Mouse (Mus musculus) heart, embryonic 15.5 days (tissue): ENCODE results near the gene Hc. TPM values are rescaled to one million over a fixed set of nuclear protein-coding genes. Genes with fewer than 3 reads are reported as not detected.

Source experiments
- ATAC-seq: fragments of 200-750 bp; cut with Nextera tagmentation; replicated peaks from 2 replicates; pipeline ENCODE4 v1.8.0; 2017; ENCODE audit warnings: low read depth, moderate TSS enrichment; ENCODE audit not compliant: insufficient number of reproducible peaks, insufficient read depth, low FRiP score
- H3K27ac ChIP-seq: fragments of 300-500 bp; sonication (generic); 2 replicates; pipeline ENCODE4 v1.5.1; 2015; ENCODE audit warnings: mild to moderate bottlenecking, inconsistent platforms
- H3K27me3 ChIP-seq: fragments of 300-500 bp; sonication (generic); 2 replicates; pipeline ENCODE4 v1.6.1; 2015; ENCODE audit warnings: inconsistent platforms
- H3K36me3 ChIP-seq: fragments of 300-500 bp; sonication (generic); 2 replicates; pipeline ENCODE4 v1.6.1; 2015; ENCODE audit warnings: mild to moderate bottlenecking, inconsistent platforms
- H3K4me1 ChIP-seq: fragments of 300-500 bp; sonication (generic); replicated peaks from 2 replicates; pipeline ENCODE4 v1.6.1; 2015; ENCODE audit warnings: inconsistent platforms
- H3K4me2 ChIP-seq: fragments of 300-500 bp; sonication (generic); 2 replicates; pipeline ENCODE4 v1.6.1; 2015; ENCODE audit warnings: inconsistent platforms, mild to moderate bottlenecking, moderate library complexity
- H3K4me3 ChIP-seq: fragments of 300-500 bp; sonication (generic); 2 replicates; pipeline ENCODE4 v1.5.1; 2015; ENCODE audit warnings: mild to moderate bottlenecking, inconsistent platforms
- H3K9ac ChIP-seq: fragments of 300-500 bp; sonication (generic); 2 replicates; pipeline ENCODE4 v1.6.1; 2015; ENCODE audit warnings: mild to moderate bottlenecking, inconsistent platforms
- H3K9me3 ChIP-seq: fragments of 300-500 bp; sonication (generic); replicated peaks from 2 replicates; pipeline ENCODE4 v1.6.1; 2016; ENCODE audit warnings: inconsistent platforms
- WGBS: fragments of 180-500 bp; shearing (Covaris S2); methylation state at CpG from one replicate; pipeline ENCODE4 v1.1.7; 2015; ENCODE audit warnings: mixed read lengths; 5-methylcytosine and 5-hydroxymethylcytosine counted together
- polyA plus RNA-seq: library from polyadenylated mRNA; unstranded; fragments of >200 nt; fragmentation: Nextera tagmentation; extraction: Ambion mirVana; gene quantifications from 2 replicates; pipeline ENCODE4 v1.2.1, GENCODE M21; 2015

The Hc gene
- polyA plus RNA-seq, 1 experiment from 2014 or later, result 0.06 TPM

DNA sequence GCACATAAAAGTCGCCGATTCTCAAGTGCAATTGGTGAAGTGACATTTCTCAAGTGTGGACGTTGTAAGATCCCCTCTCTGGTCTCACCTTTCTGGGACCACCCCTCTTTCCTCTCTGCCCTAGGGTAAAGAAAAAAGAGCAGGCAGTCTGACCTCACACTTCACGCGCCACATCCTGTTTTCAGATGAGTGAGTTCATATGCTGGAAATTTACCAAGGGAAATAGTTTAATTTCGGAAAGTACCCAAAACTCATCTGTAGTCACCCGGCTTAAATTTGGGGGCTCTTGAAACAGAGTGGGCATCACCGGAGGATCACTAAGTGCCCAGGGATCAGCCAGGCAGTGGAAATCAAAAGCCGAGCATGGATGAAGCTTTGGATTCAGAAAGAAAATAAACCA lies 98.3 kb downstream of the Hc start:
- peaks cover 28% of the 10 kb centered on the region for H3K4me1 ChIP-seq
- no peaks in the 10 kb centered on the region for H3K36me3 ChIP-seq
- no peak overlapping the region for H3K4me2 ChIP-seq
- H3K4me3 ChIP-seq, result no peak overlapping the region
- 65% methylated on average over 9 of the region's 9 CpGs for WGBS
- peaks cover 4% of the 10 kb centered on the region; the same call in 1 of the 2 replicates for H3K27me3 ChIP-seq
- no peak overlapping the region; the same call in 1 of the 2 replicates for H3K27ac ChIP-seq
- no peak for ATAC-seq
- no peaks in the 10 kb centered on the region for H3K9me3 ChIP-seq
- H3K9ac ChIP-seq, result no peak overlapping the region

DNA sequence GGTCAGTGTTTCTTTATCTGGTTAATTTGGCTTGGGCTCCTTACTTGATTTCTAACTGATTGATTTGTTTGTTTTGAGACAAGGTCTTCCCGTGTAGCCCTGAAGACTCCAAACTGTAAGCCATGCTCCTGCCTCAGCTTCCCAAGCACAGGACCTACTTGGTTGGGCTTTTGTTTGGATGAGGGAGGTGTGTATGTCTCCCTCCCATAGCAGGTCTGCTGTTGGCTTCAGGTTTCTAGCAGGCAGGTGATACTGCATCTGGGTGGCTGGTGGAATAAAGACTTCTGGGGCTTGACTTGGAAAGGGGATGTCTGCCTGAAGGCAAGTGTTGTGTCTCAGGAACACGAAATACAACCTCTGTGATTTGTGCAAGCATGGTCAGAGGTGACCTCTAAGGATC lies 99.0 kb downstream of the Hc start:
- Histone ChIP-seq H3K9me3 (no peaks in the 10 kb centered on the region), H3K4me2 (no peak overlapping the region), H3K27ac (no peak overlapping the region), H3K36me3 (no peaks in the 10 kb centered on the region), H3K4me3 (no peak overlapping the region), H3K27me3 (peaks cover 4% of the 10 kb centered on the region; the same call in 1 of the 2 replicates), H3K9ac (no peak overlapping the region), H3K4me1 (peaks cover 28% of the 10 kb centered on the region)
- ATAC-seq, result no peak
- 67% methylated on average over 2 of the region's 2 CpGs for WGBS

DNA sequence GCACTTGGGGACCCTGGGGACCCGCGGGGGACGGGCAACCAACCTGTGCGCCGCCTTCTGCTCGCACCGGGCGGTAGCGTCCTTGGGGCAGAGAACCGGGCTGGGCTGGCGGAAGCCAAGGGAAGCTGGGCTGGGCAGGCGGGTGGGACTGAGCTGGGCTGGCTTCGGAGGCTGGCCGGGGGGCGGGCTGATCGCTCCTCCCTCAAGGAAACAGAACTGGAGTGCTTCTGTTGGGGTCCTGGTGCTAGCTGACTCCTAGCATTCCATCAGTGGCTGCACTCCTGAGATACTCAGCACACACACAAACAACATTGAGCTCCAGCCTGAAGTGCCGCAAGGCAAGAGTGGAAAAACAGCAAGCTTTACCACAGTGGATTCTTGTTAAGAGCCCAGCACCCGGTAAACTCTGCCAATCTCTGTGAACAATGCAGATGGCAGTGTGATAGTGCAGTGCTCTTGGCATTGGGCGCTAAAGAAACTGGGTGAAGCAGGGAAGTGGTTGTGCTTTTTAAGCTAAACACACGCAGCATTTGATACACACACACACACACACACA lies 99.7 kb downstream of the Hc start, which contains the start of gene Traf1:
Traf1 (minus strand) TSS at position 292 of the 556 bp plus-strand sequence.
- H3K27ac ChIP-seq, result no peak within 1 kb of the TSS
- 7% methylated on average over 20 of the region's 20 CpGs for WGBS
- ATAC-seq, result peak; percentile 56; the same call in 1 of the 2 replicates

DNA sequence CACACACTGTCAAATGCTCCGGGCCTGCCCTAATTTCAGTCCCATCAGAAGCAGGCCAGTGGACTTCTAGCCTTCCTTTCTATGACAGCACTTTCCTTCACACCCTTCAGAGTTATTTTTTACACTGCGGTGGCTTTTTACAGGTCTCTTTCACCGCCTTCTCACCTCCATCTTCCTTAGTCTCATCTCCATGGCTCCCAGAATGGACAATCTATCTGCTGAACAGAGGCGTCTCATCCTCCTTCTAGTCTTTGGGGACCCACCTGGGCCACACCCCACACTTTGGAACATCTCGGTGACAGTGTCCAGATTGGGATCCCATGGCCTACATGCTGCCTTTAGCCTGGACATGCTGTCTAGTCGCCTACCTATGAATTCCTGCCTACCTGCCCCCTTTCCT lies 100.3 kb downstream of the Hc start:
- Histone ChIP-seq H3K4me1 (peaks cover 28% of the 10 kb centered on the region), H3K4me3 (peak overlapping the region; percentile 37), H3K9me3 (no peaks in the 10 kb centered on the region), H3K36me3 (no peaks in the 10 kb centered on the region), H3K9ac (peak overlapping the region; percentile 17), H3K27ac (no peak overlapping the region), H3K4me2 (peak overlapping the region; percentile 60), H3K27me3 (peaks cover 4% of the 10 kb centered on the region; the same call in 1 of the 2 replicates)
- WGBS, result 49% methylated on average over 6 of the region's 6 CpGs
- ATAC-seq, result no peak

More for the DNA sequence above, 99.7 kb downstream of the Hc start, which contains the start of gene Traf1:
- peak within 1 kb of the TSS; percentile 60 for H3K4me2 ChIP-seq
- peaks cover 4% of the 10 kb centered on the region; the same call in 1 of the 2 replicates for H3K27me3 ChIP-seq
- no peaks in the 10 kb centered on the region for H3K36me3 ChIP-seq
- H3K9me3 ChIP-seq, result no peaks in the 10 kb centered on the region
- peaks cover 28% of the 10 kb centered on the region for H3K4me1 ChIP-seq
- peak within 1 kb of the TSS; percentile 37 for H3K4me3 ChIP-seq
- peak within 1 kb of the TSS; percentile 17 for H3K9ac ChIP-seq

DNA sequence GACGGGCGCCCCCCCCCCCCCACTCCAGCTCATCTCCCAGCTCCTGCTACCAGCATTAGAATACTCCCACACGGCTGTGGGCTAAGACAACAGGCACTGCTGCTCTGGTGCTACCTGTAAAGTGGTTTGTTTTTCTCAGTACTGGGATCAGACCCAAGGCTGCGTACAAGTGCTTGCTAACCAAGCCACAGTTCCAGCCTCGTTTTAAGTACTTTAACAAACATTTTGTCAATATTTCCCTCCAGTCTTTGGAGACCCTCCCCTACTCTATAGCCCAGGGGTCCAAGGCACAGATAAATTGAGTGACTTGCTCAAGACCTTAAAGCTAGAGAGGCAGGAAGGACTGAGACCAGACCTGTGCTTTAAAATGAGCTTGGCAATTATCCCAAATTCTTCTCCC lies 100.8 kb downstream of the Hc start:
- Histone ChIP-seq H3K4me3 (no peak overlapping the region), H3K9me3 (no peaks in the 10 kb centered on the region), H3K27me3 (peaks cover 4% of the 10 kb centered on the region; the same call in 1 of the 2 replicates), H3K4me2 (no peak overlapping the region), H3K9ac (no peak overlapping the region), H3K4me1 (peaks cover 28% of the 10 kb centered on the region), H3K27ac (no peak overlapping the region), H3K36me3 (no peaks in the 10 kb centered on the region)
- 67% methylated on average over 4 of the region's 5 CpGs for WGBS
- ATAC-seq, result no peak

DNA sequence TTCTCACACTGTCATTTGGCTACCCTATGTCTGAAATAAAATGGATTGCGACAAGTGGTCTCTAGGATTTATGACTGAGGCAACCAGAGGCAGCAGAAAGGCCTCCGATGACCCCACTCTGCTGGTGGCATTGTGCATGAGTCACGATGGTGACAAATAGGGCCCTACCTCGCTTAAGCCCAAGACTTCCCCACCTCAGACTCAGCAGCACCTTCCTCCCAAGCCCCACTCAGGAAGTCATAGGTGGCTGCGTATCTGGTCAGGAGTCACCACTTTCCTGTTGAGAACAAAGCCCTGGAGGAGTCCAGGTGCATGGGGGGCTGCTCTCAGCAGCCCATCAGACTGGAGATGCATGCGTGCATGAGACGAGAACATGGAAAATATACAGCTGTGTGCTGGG lies 102.7 kb downstream of the Hc start:
- H3K27me3 ChIP-seq, result peaks cover 4% of the 10 kb centered on the region; the same call in 1 of the 2 replicates
- no peak overlapping the region for H3K4me2 ChIP-seq
- H3K36me3 ChIP-seq, result no peaks in the 10 kb centered on the region
- WGBS, result 80% methylated on average over 7 of the region's 7 CpGs
- no peak overlapping the region for H3K9ac ChIP-seq
- H3K27ac ChIP-seq, result no peak overlapping the region
- H3K9me3 ChIP-seq, result no peaks in the 10 kb centered on the region
- H3K4me1 ChIP-seq, result peaks cover 20% of the 10 kb centered on the region
- no peak for ATAC-seq
- H3K4me3 ChIP-seq, result no peak overlapping the region

DNA sequence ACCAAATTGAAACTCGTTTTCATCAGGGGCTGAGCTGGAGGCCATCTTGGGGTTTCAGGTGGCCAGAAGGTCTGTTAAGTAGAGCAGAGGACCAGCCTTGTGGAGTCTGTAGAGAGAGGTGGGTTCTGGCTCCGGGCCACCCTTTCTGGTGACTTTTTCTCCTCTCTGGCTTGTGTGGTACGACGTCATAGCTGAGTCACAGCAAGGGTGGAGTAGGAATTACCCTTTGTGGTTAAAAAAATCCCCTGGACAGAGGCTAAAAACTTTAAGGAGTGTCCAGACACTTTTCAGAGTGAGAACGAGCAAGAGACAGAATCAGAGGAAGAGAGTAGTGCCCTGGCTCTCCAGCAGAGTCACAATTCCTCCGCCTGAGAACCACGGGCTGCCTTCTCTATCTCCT lies 103.2 kb downstream of the Hc start:
- 65% methylated on average over 7 of the region's 7 CpGs for WGBS
- no peak overlapping the region for H3K9ac ChIP-seq

DNA sequence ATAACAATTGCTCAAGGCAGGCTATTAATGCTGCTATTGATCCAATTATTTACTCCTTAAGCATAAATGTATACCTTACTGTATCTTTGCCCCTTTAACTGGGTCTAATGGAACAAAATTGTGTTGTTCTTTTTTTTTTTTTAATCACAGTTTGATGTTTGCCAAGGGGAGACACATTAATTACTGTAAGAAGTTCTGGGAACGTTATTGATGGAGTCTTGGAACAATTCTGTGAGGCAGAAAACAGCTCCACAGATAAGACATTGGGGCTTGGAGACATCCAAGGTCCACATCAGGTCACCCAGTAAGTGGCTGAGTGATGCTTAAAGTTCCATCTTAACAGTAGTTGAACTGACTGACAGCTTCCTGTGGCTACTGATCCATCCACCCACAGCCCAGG lies 103.8 kb downstream of the Hc start:
- WGBS, result 62% methylated on average over 1 of the region's 1 CpGs
- Histone ChIP-seq H3K27ac (no peak overlapping the region), H3K27me3 (peaks cover 4% of the 10 kb centered on the region; the same call in 1 of the 2 replicates), H3K4me3 (no peak overlapping the region), H3K4me1 (peaks cover 12% of the 10 kb centered on the region), H3K9ac (no peak overlapping the region), H3K4me2 (no peak overlapping the region), H3K9me3 (no peaks in the 10 kb centered on the region), H3K36me3 (no peaks in the 10 kb centered on the region)
- no peak for ATAC-seq

More for the DNA sequence above, 103.2 kb downstream of the Hc start:
- Histone ChIP-seq H3K27me3 (peaks cover 4% of the 10 kb centered on the region; the same call in 1 of the 2 replicates), H3K4me2 (no peak overlapping the region), H3K9me3 (no peaks in the 10 kb centered on the region), H3K36me3 (no peaks in the 10 kb centered on the region), H3K27ac (no peak overlapping the region), H3K4me1 (peaks cover 16% of the 10 kb centered on the region), H3K4me3 (no peak overlapping the region)
- no peak for ATAC-seq

DNA sequence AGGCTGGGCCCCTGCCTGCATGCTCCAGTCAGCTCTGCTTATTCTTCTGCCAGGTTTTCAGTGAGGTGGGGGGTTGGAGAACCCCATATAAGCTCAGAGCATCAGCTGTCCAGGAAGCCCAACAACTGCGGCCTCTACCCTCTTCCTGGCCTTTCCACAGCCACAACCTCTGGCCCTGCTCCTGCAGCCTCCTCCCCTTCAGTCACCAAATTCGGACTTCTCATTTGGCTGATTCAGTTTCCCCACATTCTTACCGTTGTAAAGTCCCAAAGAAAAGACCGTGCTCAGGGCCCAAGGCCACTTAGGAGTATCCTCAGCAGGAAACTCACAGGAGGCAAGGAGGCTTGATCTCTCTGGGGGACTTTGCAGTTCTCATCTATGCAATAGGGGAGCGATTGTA lies 104.3 kb downstream of the Hc start:
- 55% methylated on average over 5 of the region's 5 CpGs for WGBS
- no peak for ATAC-seq
- H3K9me3 ChIP-seq, result no peaks in the 10 kb centered on the region
- H3K4me2 ChIP-seq, result no peak overlapping the region
- H3K9ac ChIP-seq, result no peak overlapping the region
- H3K4me3 ChIP-seq, result no peak overlapping the region
- H3K27me3 ChIP-seq, result peaks cover 4% of the 10 kb centered on the region; the same call in 1 of the 2 replicates
- no peak overlapping the region for H3K27ac ChIP-seq
- peaks cover 12% of the 10 kb centered on the region for H3K4me1 ChIP-seq
- no peaks in the 10 kb centered on the region for H3K36me3 ChIP-seq

DNA sequence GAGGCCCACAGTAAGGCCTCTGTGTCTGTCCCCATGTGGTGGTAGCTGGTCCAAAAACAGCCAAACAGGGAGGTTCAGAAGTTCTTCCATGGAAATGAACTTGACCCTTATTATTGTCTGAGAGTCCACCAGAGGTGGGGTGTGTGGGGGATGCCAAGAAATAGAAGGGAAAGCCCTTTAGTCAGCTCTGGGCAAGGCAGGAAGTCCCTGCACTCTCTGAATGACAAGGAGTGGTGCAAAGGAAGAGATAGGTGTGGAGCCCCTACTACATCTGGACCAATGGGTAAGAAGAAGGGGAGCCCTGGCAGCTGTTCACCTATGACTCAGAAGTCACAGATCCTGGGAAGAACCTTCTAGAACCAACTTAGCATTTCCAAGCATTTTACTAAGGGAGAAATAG lies 106.9 kb downstream of the Hc start:
- Histone ChIP-seq H3K36me3 (no peaks in the 10 kb centered on the region), H3K4me3 (no peak overlapping the region), H3K27me3 (peaks cover 4% of the 10 kb centered on the region; the same call in 1 of the 2 replicates), H3K9ac (no peak overlapping the region), H3K4me2 (no peak overlapping the region), H3K9me3 (no peaks in the 10 kb centered on the region), H3K27ac (no peak overlapping the region), H3K4me1 (no peaks in the 10 kb centered on the region)
- no peak for ATAC-seq

DNA sequence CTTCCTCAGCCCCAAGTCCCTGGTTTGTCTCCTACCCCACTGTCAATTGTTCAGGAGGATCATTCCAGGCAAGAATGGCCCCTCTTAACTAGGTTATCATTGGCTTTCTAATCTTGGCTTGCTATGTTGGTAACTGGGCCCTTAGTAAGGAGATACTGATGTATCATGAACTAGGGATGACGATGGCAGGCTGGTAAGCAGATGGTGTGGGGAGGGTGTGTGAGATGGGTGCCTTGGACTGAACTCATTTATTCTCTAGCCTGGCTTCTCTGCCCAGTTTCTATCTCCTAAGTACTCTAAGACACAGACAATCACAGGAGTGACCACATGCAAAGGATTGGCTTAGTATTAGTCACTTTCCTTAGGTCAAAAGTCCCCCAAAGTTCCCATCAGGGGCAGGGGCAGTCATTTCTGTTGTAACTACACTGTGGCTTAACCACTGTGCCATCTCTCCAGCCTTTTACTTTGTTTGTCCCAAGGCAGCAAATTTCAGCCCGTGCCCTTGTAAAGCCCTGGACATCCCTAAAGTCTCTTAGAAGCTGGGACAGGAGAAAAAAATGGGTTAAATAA lies 107.6 kb downstream of the Hc start:
- peaks cover 1% of the 10 kb centered on the region; the same call in 1 of the 2 replicates for H3K27me3 ChIP-seq
- no peak overlapping the region for H3K27ac ChIP-seq
- no peaks in the 10 kb centered on the region for H3K9me3 ChIP-seq
- H3K36me3 ChIP-seq, result no peaks in the 10 kb centered on the region
- ATAC-seq, result no peak
- H3K4me1 ChIP-seq, result no peaks in the 10 kb centered on the region
- no peak overlapping the region for H3K4me2 ChIP-seq
- H3K4me3 ChIP-seq, result no peak overlapping the region
- H3K9ac ChIP-seq, result no peak overlapping the region
- WGBS, result 59% methylated on average over 2 of the region's 2 CpGs

DNA sequence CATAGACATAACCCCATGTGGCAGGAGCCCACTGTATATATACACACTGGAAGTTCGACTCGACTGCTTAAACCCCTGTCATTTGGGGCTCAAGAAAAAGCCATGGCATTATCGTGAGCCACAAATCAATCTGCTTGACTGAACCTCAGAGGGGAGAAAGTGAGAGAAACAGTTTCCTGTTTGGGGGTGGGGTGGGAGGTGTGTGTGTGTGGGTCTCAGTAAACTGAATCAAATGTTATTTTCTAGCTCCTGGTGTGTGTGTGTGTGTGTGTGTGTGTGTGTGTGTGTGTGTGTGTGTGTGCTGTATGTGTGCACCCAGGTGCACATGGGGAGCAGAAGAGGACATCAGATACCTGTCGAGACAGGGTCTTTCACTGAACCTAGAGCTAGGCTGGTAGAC lies 108.2 kb downstream of the Hc start:
- H3K36me3 ChIP-seq, result no peaks in the 10 kb centered on the region
- no peaks in the 10 kb centered on the region for H3K4me1 ChIP-seq
- H3K27ac ChIP-seq, result no peak overlapping the region
- no peak overlapping the region for H3K4me2 ChIP-seq
- H3K4me3 ChIP-seq, result no peak overlapping the region
- WGBS, result 65% methylated on average over 4 of the region's 4 CpGs
- ATAC-seq, result no peak
- no peaks in the 10 kb centered on the region for H3K9me3 ChIP-seq
- no peaks in the 10 kb centered on the region for H3K27me3 ChIP-seq
- no peak overlapping the region for H3K9ac ChIP-seq
